Mouse (Mus musculus): Measurements from ENCODE around the gene Plk1. TPM values are rescaled to one million over a fixed set of nuclear protein-coding genes. Genes with fewer than 3 reads are reported as not detected.
A peak's percentile ranks its signal among the peaks of the same experiment; 100 is the strongest.

The Plk1 gene
- polyA plus RNA-seq, 1 experiment, result 2.0 TPM

- no peak for DNase-seq (ENCODE audit: low spot score)
Measured at GRCm38 (mm10) chr7:122193919-122194318, 34.7 kb downstream of the Plk1 start.

- DNase-seq (ENCODE audit: low spot score), result no peak
Measured at GRCm38 (mm10) chr7:122196771-122197170, 37.5 kb downstream of the Plk1 start.

GRCm38 (mm10) chr7:122197306-122197705 is 38.1 kb downstream of the Plk1 start:
- DNase-seq (ENCODE audit: low spot score), result no peak

GRCm38 (mm10) chr7:122199296-122199695 is 40.1 kb downstream of the Plk1 start:
- DNase-seq (ENCODE audit: low spot score), result no peak

- DNase-seq (ENCODE audit: low spot score), result no peak
Measured at GRCm38 (mm10) chr7:122203936-122204335, 44.7 kb downstream of the Plk1 start.

GRCm38 (mm10) chr7:122206121-122206520 is 46.9 kb downstream of the Plk1 start:
- no peak for DNase-seq (ENCODE audit: low spot score)

- DNase-seq (ENCODE audit: low spot score), result no peak
Measured at GRCm38 (mm10) chr7:122208276-122209021, 49.2 kb downstream of the Plk1 start.

GRCm38 (mm10) chr7:122219315-122219801 is 60.1 kb downstream of the Plk1 start, which contains the start of gene Chp2:
Gene Chp2 (plus strand): TSS chr7:122219496.
- peak; percentile 24 for DNase-seq (ENCODE audit: low spot score)

Other genes with a start within 250 kb of the Plk1 start
- 21.8 and 23.7 TPM in 2 replicates for gene Cog7, start 177.7 kb upstream of the Plk1 start, polyA plus RNA-seq (2012; rRNA removed)
- 62.1 and 62.7 TPM in 2 replicates for gene Gga2, start 138.2 kb upstream of the Plk1 start, polyA plus RNA-seq (2012; rRNA removed)
- 25.0 and 29.8 TPM in 2 replicates for gene Ubfd1, start 92.3 kb upstream of the Plk1 start, polyA plus RNA-seq (2012; rRNA removed)
- 9.6 and 10.8 TPM in 2 replicates for gene Ears2, start 92.2 kb upstream of the Plk1 start, polyA plus RNA-seq (2012; rRNA removed)
- 139 and 155 TPM in 2 replicates for gene Ndufab1, start 57.6 kb upstream of the Plk1 start, polyA plus RNA-seq (2012; rRNA removed)
- 2.1 and 2.4 TPM in 2 replicates for gene Palb2, start 26.5 kb upstream of the Plk1 start, polyA plus RNA-seq (2012; rRNA removed)
- gene Dctn5, start 26.4 kb upstream of the Plk1 start, polyA plus RNA-seq (2012; rRNA removed), result 71.2 and 84.0 TPM in 2 replicates
- gene Ern2, start 26.8 kb downstream of the Plk1 start, polyA plus RNA-seq (2012; rRNA removed), result 1.4 and 1.5 TPM in 2 replicates
- gene Chp2, start 60.1 kb downstream of the Plk1 start, polyA plus RNA-seq (2012; rRNA removed), result 10.8 and 13.2 TPM in 2 replicates
- gene Prkcb, start 129.3 kb downstream of the Plk1 start, polyA plus RNA-seq (2012; rRNA removed), result 121 and 158 TPM in 2 replicates

Data from urinary bladder, adult 2 months (tissue).